Mouse (Mus musculus): ENCODE data around the gene Ddr1.

- TF ChIP-seq EP300 (IDR thresholded peaks at IDR 0.05; ENCODE audit: low read depth) = no peak
- no peak for TF ChIP-seq CTCF (IDR thresholded peaks at IDR 0.05; ENCODE audit: low read depth)
Measured at GRCm38 (mm10) chr17:35693906-35694305, 10.5 kb downstream of the Ddr1 start.

Measured in liver, embryonic 14.5 days (tissue).